8 mouse cellular contexts compared by ENCODE assay signal in genomic region chr13:81657351-81658052, GRCm38 (mm10). TPM values are rescaled to one million over a fixed set of nuclear protein-coding genes. Genes with fewer than 3 reads are reported as not detected.
DNase-seq lines count a peak whose midpoint lies in the region; ATAC-seq and TF ChIP-seq lines count a peak whose summit lies in the region.

Gene Lysmd3, plus strand, starts transcription at chr13:81657663.

- under 1% methylated on average over 73 of the region's 73 CpGs for WGBS in cerebellum, adult 2 months
- WGBS in lung, embryonic 16.5 days, result under 1% methylated on average over 73 of the region's 73 CpGs

- H3K79me2 ChIP-seq in MEL (ENCODE audit: control insufficient read depth, insufficient read depth, low read length, poor library complexity), result peaks cover 9% of the 10 kb centered on the region

- peak within 1 kb of the TSS; percentile 90 for H3K27ac ChIP-seq in MEL (ENCODE audit: control insufficient read depth, low read depth, low read length)
- H3K27ac ChIP-seq in cerebellum, adult 2 months (ENCODE audit: insufficient read depth, low read length), result peak within 1 kb of the TSS; percentile 81
- H3K27ac ChIP-seq in lung, embryonic 16.5 days (ENCODE audit: low read length), result peak within 1 kb of the TSS; percentile 90

- TF ChIP-seq EP300 in MEL (IDR thresholded peaks at IDR 0.05; ENCODE audit: low read depth in 1 of 2, low read length in 2 of 2), result no peak

- H3K9ac ChIP-seq in MEL (ENCODE audit: control insufficient read depth, low read depth, low read length, poor library complexity, severe bottlenecking), result peak within 1 kb of the TSS; percentile 82
- peak within 1 kb of the TSS; percentile 90 for H3K9ac ChIP-seq in lung, embryonic 16.5 days (ENCODE audit: low read length)

- peak; percentile 84 to 92 for ATAC-seq in hematopoietic stem cell, adult 5-6 weeks (replicated peaks in 1 of 2; ENCODE audit: insufficient read depth in 1 of 2, low FRiP score in 2 of 2, low TSS enrichment in 1 of 2, low read depth in 1 of 2, poor library complexity in 2 of 2, severe bottlenecking in 2 of 2)
- peak; percentile 100 for ATAC-seq in lung, embryonic 16.5 days (ENCODE audit: low read depth)

- TF ChIP-seq RAD21 in MEL (IDR thresholded peaks at IDR 0.05; ENCODE audit: low read depth, low read length), result no peak

- peak within 1 kb of the TSS; percentile 80 for H3K4me2 ChIP-seq in lung, embryonic 16.5 days (ENCODE audit: low read depth, low read length)

- peak; percentile 94 for DNase-seq in MEL (ENCODE audit: low read depth, low spot score)
- DNase-seq in cerebellum, adult 2 months, result peak; percentile 95 to 96
- peak; percentile 89 for DNase-seq in forelimb bud, embryonic 11.5 days (ENCODE audit: low read depth, low spot score)
- peak; percentile 49 for DNase-seq in layer of hippocampus, adult 9-10 months (ENCODE audit: low spot score)
- peak; percentile 74 for DNase-seq in ovary, postnatal 10 days (ENCODE audit: low spot score)
- DNase-seq in thymus, postnatal 10 days (ENCODE audit: low spot score in 2 of 2), result peak; percentile 85 to 88

- no peaks in the 10 kb centered on the region for H3K27me3 ChIP-seq in MEL (ENCODE audit: control insufficient read depth in 1 of 2, insufficient read depth in 2 of 2, low read length in 2 of 2)
- H3K27me3 ChIP-seq in cerebellum, adult 2 months (ENCODE audit: control insufficient read depth, insufficient read depth, low read length), result no peaks in the 10 kb centered on the region
- H3K27me3 ChIP-seq in lung, embryonic 16.5 days (ENCODE audit: control insufficient read depth, insufficient read depth, low read depth, low read length), result no peaks in the 10 kb centered on the region

- H3K36me3 ChIP-seq in MEL (ENCODE audit: control insufficient read depth in 1 of 2, insufficient read depth in 2 of 2, low read length in 2 of 2), result peaks cover 0 to 14% of the 10 kb centered on the region in 2 experiments; a peak in 2 of 4 replicates
- H3K36me3 ChIP-seq in lung, embryonic 16.5 days (ENCODE audit: control insufficient read depth, insufficient read depth, low read length), result no peaks in the 10 kb centered on the region

- H3K4me3 ChIP-seq in MEL (ENCODE audit: control insufficient read depth in 1 of 2, insufficient read depth in 1 of 2, low read depth in 2 of 2, low read length in 2 of 2), result peak within 1 kb of the TSS; percentile 90 to 98
- H3K4me3 ChIP-seq in cerebellum, adult 2 months (replicated peaks; ENCODE audit: insufficient read depth, low read depth, low read length), result peak within 1 kb of the TSS; percentile 93
- peak within 1 kb of the TSS; percentile 89 for H3K4me3 ChIP-seq in lung, embryonic 16.5 days (ENCODE audit: low read length)

- TF ChIP-seq POLR2A in MEL (IDR thresholded peaks at IDR 0.05; ENCODE audit: control insufficient read depth in 1 of 2, insufficient read depth in 1 of 2, low read depth in 1 of 2, low read length in 2 of 2, poor library complexity in 1 of 2), result peak; percentile 78 to 83; a peak in 3 of 4 replicates
- peak; percentile 87 for TF ChIP-seq POLR2A in cerebellum, adult 2 months (IDR thresholded peaks at IDR 0.05; ENCODE audit: borderline replicate concordance, insufficient read depth, low read length)

- TF ChIP-seq CTCF in MEL (IDR thresholded peaks at IDR 0.05 in 2 of 3, conservative IDR thresholded peaks at IDR 0.05 in 1 of 3; ENCODE audit: control insufficient read depth in 1 of 3, insufficient read depth in 1 of 3, low read depth in 2 of 3, low read length in 3 of 3, poor library complexity in 1 of 3, severe bottlenecking in 1 of 3), result no peak
- TF ChIP-seq CTCF in cerebellum, adult 2 months (IDR thresholded peaks at IDR 0.05; ENCODE audit: borderline replicate concordance, insufficient read depth, low read depth, low read length), result no peak

- H3K9me3 ChIP-seq in MEL (replicated peaks; ENCODE audit: insufficient read depth, low read length), result no peaks in the 10 kb centered on the region
- no peaks in the 10 kb centered on the region for H3K9me3 ChIP-seq in lung, embryonic 16.5 days (ENCODE audit: control insufficient read depth, low read length)

- H3K4me1 ChIP-seq in MEL (ENCODE audit: control insufficient read depth in 1 of 2, insufficient read depth in 2 of 2, low read length in 2 of 2), result peaks cover 0 to 7% of the 10 kb centered on the region in 2 experiments; a peak in 1 of 4 replicates
- H3K4me1 ChIP-seq in cerebellum, adult 2 months (ENCODE audit: control insufficient read depth, insufficient read depth, low read length), result peaks cover 8% of the 10 kb centered on the region; the same call in 1 of the 2 replicates
- peaks cover 10% of the 10 kb centered on the region for H3K4me1 ChIP-seq in lung, embryonic 16.5 days (replicated peaks; ENCODE audit: control insufficient read depth, insufficient read depth, low read length)

TF ChIP-seq in MEL, 35 proteins besides CTCF, POLR2A, EP300 and RAD21:
- TF ChIP-seq GATA1 (IDR thresholded peaks at IDR 0.05; ENCODE audit: low read depth, low read length) (0 out of 2 replicates have a peak, but pooled peaks have one; percentile 1), KAT2A (conservative IDR thresholded peaks at IDR 0.05; ENCODE audit: low read depth, low read length) (no peak), HCFC1 (IDR thresholded peaks at IDR 0.05; ENCODE audit: low read depth, low read length) (peak; percentile 66), ZMIZ1 (IDR thresholded peaks at IDR 0.05; ENCODE audit: low read depth, low read length) (no peak; the same call in 1 of the 2 replicates), MXI1 (IDR thresholded peaks at IDR 0.05; ENCODE audit: low read depth, low read length) (peak; percentile 38), UBTF (IDR thresholded peaks at IDR 0.05; ENCODE audit: borderline replicate concordance, insufficient read depth, low read depth, low read length) (no peak), ZC3H11A (IDR thresholded peaks at IDR 0.05; ENCODE audit: low read depth, low read length) (no peak), ZNF384 (IDR thresholded peaks at IDR 0.05; ENCODE audit: low read depth, low read length) (no peak), POLR2AphosphoS2 (IDR thresholded peaks at IDR 0.05; ENCODE audit: low read length) (peak; percentile 73; the same call in 1 of the 2 replicates), NRF1 (IDR thresholded peaks at IDR 0.05; ENCODE audit: insufficient read depth, low read depth, low read length, poor library complexity, severe bottlenecking) (peak; percentile 85), USF1 (IDR thresholded peaks at IDR 0.05; ENCODE audit: low read depth, low read length) (no peak), ZKSCAN1 (IDR thresholded peaks at IDR 0.05; ENCODE audit: low read depth, low read length) (no peak), BHLHE40 (IDR thresholded peaks at IDR 0.05; ENCODE audit: borderline replicate concordance, low read depth, low read length) (no peak), SMC3 (IDR thresholded peaks at IDR 0.05; ENCODE audit: low read depth, low read length) (no peak), CHD2 (IDR thresholded peaks at IDR 0.05; ENCODE audit: low read length) (no peak), TCF12 (IDR thresholded peaks at IDR 0.05; ENCODE audit: low read depth, low read length) (peak; percentile 44; the same call in 1 of the 2 replicates), MAFK (IDR thresholded peaks at IDR 0.05; ENCODE audit: borderline replicate concordance, low read depth, low read length) (no peak), TBP (IDR thresholded peaks at IDR 0.05; ENCODE audit: low read depth, low read length) (peak; percentile 52; the same call in 1 of the 2 replicates), ELF1 (IDR thresholded peaks at IDR 0.05; ENCODE audit: low read depth, low read length) (peak; percentile 56; the same call in 1 of the 2 replicates), POLR2AphosphoS5 (IDR thresholded peaks at IDR 0.05; ENCODE audit: borderline replicate concordance, low read depth, low read length) (no peak), MEF2A (IDR thresholded peaks at IDR 0.05; ENCODE audit: extremely low read depth, insufficient replicate concordance, low read depth, low read length, poor library complexity, severe bottlenecking) (no peak), MAZ (IDR thresholded peaks at IDR 0.05; ENCODE audit: low read depth, low read length) (peak; percentile 50; the same call in 1 of the 2 replicates), MAX (IDR thresholded peaks at IDR 0.05; ENCODE audit: low read length) (no peak; the same call in 1 of the 2 replicates), NELFE (IDR thresholded peaks at IDR 0.05; ENCODE audit: low read depth, low read length) (peak; percentile 57)

RNA-seq across cellular contexts. Expression of gene Lysmd3, which starts in this region (rescaled TPM):
- 12.2 and 12.5 TPM in 2 replicates for total RNA-seq in MEL (2012; rRNA removed)
- polyA plus RNA-seq in MEL (2012; ENCODE audit: insufficient read depth in 1 of 2, insufficient read length in 2 of 2, low read depth in 1 of 2, low replicate concordance in 2 of 2, missing spikeins in 1 of 2), result 1 to 10 TPM in 1 of 2 experiments, not detected in 1; 7.1 TPM
- 10.3 and 10.9 TPM in 2 replicates for polyA plus RNA-seq in cerebellum, adult 2 months (2012; rRNA removed)
- total RNA-seq in hematopoietic stem cell, adult 5-6 weeks (2017), result 39.7 and 61.9 TPM in 2 replicates
- 22.1 and 27.6 TPM in 2 replicates for polyA plus RNA-seq in lung, embryonic 16.5 days (2015; fragmentation: Nextera tagmentation; extraction: Ambion mirVana)

Comparison
In these comparisons a context has a peak if more than half of its experiments do, and no peak if none do; other contexts are left out.
1. Peak in every context shown above with its lines: DNase-seq, ATAC-seq, H3K4me3 ChIP-seq and H3K27ac ChIP-seq.